Mouse (Mus musculus): ENCODE measurements around the gene Trappc6a.
A peak's percentile ranks its signal among the peaks of the same experiment; 100 is the strongest.

The Trappc6a gene

DNA sequence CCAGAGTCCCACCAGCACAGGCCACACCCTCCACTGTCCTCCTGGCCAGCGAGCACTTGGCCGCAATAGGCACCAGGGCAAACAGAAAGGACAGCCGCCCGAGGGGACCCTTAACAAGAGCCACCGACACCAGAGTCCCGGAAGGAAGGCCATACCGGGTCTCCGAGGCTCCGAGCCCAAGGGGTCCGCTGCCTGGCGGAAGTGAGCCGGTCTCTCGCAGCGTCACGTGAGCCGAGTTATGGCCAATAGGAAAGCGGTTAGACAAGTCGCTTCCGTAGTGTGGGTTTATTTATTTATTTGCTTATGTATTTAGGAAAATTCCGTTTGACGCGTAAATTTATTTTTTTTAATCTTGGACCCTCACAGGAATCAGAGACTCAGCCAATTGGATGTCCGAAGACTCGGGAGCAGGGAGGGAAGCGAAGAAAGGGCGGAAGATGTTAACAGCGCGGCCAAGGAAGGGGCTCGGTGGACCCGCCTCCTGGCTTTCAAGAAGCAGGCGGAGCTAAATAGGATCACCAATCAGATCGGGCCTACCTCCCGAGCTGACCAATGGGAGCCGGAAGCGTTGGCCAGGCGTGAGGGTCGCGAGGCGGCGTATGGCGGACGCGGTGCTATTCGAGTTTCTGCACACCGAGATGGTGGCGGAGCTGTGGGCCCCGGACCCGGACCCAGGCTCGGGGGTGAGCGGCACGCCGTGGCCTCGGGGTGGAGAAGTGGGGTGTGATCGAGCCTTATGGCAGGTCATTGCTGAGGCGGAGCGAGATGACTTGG is at the start of gene Trappc6a, which contains the start of gene Bloc1s3:
Trappc6a (plus strand) TSS at position 246 of the 774 bp plus-strand sequence.
Bloc1s3 (minus strand) TSS at position 218 of the 774 bp plus-strand sequence.
- DNase-seq (ENCODE audit: low spot score) = peak; percentile 65

DNA sequence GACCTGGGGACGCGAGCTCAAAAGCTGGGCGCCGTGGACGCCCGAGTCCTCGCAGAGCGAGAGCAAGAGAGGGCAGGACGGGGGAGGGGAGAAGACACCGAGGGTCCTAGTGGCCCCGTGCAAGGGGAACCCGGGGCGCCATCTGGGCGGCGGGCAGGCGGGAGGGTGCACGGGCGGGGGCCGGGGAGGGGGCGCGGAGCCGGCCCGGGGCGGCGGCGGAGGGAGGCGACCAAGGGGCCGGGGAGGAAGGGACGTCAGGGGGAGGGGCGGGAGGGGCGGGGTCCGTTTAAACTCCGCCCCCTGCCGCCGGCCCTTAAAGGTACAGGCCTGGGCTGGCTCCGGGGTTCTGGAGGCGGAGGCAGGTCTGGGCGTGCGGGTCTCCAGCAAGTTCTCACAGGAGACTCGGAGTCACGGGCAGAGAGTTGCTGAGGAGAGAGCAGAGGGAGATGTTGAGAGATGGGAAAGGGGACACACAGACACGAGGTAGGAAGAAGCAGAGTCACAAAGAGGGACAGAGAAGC is 49.5 kb upstream of the Trappc6a start, which contains the start of gene Mark4:
Mark4 (minus strand) TSS at position 231 of the 521 bp plus-strand sequence.
- DNase-seq (ENCODE audit: low spot score) = peak; percentile 42

DNA sequence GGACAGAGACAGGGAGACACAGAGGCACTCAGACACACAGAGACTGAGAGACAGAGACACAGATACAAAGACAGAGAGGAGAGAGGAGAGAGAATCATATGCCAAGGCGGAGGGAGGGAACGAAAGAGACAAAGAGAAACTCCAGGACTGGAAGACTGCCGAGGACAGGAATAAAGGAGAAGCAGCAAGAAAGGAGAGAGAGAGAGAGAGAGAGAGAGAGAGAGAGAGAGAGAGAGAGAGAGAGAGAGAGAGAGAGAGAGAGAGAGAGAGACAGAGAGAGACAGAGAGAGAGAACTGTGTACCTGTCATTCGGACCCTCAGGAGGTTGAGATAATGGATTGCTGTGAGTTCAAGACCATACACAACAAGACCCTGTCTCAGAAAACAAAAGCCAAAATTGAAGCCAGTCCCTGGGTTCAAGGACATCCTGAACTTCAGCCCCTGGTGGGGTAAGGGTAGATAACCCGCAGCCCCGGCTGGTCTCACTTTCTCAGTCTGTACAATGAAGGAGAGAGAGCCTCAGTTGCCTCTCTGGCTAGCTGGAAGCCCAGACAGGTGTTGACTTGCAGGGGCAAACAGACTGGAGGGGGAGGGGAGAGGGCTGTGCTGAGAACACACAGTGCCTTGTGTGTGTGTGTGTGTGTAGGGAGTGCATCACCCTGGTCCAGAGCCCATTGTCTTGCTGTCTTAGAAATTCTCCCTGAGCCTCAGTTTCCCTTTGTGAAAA is 48.9 kb upstream of the Trappc6a start:
- no peak for DNase-seq (ENCODE audit: low spot score)

DNA sequence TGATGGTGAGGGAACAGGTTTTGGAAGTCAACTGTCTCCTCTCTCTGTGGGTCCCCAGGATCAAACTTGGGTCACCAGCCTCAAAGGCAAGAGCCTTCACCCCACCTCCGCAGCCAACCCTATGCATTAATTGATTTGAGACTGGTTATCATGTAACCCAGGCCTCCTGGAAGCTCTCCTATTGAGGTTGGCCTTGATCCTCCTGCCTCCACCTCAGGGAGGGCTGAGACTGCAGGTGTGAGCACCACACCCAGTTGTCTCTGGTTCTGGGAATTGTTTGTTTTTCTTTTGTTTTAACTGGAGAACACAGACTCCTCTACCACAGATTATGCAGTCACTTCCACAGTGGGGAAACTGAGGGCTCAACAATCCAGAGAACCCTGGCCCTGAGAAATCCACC is 47.7 kb upstream of the Trappc6a start:
- no peak for DNase-seq (ENCODE audit: low spot score)

DNA sequence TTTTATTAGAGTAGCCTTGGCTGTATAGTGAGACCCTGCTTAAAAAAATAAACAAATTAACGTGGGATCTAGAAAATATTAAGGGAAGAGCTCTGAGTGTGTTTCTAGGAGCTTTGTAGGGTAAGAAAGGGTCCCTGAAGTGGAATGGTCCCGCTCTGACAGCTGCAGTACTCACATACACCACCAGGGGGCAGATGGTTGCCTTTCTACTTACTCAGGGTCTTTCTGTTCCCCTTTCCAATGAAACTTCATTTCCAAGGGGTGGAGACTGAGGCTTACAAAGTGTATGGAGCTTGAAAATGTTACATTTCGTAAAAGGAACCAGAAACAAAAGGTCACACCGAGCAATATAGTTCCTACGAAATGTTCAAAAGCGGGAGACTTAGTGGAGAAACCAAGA is 46.7 kb upstream of the Trappc6a start:
- no peak for DNase-seq (ENCODE audit: low spot score)

DNA sequence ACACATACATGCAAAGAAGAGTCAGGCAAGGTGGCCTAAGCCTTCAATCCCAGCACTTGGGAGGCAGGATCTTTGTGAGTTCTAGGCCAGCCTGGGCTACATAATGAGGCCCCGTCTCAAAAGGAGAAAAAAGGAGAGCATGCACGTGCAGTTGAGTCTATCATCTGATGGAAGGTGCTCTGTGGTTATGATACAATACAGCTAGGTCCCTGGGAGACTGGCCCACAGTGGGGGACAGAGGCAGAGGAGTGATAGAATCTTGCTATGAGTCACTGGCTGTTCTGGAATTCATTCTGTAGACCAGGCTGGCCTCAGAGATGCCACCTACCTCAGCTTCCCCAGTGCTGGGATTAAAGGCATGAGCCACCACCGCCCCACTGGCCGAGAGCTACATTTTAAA is 45.8 kb upstream of the Trappc6a start:
- DNase-seq (ENCODE audit: low spot score) = no peak

DNA sequence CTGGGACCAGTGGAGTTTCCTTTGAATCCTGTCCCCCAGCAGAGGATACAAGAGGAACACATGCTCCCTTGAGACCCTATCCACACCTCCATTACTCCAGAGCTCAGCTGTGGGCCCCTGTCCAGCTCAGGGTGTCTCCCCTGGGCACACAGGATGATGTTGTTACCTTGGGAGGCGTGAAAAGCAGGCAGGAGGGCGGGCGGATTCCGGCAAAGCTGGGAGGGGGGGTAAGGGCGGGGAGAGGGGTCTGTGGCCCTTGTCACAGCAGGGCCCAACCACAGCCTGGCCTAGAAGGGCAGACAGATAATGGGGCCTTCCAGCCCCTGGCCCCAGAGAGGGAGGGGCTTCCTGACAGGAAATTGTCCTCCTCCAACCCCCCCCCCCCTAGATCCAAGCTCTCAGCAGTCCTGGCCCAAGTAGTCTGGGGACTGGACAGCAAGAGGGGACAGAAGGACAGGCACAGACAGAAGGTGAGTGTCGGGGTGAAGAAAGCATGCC is 45.3 kb upstream of the Trappc6a start, which contains the start of gene Exoc3l2:
Exoc3l2 (plus strand) TSS at position 448 of the 498 bp plus-strand sequence.
- DNase-seq (ENCODE audit: low spot score) = no peak

DNA sequence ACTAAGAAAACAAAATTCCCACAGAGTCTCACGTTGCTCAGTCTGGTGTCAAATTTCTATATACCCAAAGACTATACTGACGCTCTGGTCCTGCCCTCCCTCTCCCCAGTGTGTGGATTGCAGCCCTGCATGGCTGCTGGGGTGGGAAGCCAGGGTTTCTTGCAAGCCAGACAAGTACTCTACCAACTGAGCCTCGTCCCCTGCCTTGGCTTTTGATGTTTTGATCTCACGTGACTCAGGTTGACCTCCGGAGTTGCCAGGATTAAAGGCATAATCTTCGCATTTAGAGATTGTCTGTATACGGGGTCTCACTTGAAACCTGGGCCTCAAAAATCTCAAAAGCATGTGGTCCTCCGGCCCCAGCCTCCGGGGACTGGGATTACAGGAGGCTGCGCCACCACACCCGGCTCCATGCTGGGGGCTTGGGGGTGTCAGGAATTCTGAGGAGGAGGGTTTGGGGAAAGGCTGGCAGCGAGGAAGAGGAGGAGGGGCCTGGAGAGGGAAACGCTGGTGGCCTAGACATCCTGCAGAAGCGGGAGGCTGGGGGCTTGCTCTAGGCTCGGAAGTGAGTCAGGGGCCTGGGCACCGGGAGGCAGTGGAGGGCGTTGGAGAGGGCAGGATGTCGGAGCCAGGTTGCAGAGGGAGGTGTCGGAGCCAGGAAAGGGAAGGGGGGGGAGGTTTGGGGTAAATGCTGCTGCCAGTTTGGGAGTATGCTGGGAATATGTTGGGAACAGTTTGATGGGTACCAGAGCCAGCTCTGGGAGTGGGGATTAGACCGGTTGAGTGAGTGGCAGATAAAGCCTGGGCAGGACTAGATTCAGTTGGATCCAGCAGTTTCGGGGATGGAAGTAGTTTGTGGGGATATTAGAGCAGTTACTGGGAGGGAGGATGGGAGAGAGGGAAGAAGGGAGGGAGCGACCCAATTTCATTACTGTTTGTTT is 43.6 kb upstream of the Trappc6a start:
- DNase-seq (ENCODE audit: low spot score) = no peak

DNA sequence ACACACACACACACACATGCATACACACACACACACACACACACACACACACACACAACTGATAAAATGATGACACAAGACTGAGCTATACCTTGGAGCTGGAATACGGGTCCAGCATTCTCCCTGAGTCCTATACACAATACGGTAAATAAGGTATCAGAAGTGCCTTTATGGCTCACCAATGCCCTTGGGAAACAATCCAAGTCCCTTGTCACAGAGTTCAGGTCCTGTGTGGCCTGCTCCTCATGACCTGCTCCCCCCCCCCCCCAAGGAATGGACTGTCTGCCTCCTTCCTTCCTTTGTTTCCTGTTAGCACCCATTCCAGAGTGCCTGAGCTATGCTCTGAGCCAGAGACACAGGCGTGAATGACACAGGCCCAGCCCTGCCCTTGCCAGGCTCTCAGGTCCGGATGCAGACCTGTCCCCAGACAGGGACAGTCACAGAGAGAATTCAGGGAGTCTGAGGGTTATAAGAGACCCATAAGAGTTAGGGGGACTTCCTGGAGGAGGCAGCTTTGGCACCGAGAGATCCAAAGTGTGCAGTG is 41.5 kb upstream of the Trappc6a start:
- no peak for DNase-seq (ENCODE audit: low spot score)

DNA sequence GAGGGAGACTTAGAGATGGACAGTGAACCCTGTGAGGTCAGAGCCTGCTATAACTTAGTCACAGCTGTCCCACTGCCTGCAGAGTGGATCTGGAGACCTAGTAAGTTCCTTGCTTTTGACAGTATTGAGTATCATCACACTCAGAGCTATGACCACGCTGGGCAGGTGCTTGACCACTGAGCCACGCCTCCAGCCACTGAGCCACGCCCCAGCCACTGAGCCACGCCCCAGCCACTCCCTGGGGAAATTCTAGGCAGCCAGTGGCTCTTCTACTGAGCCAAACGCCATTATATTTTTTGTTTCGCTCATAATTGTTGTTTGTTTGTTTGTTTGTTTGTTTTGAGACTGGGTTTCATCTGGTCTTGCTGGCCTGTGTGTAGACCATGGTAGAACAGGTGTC is 40.6 kb upstream of the Trappc6a start:
- no peak for DNase-seq (ENCODE audit: low spot score)

DNA sequence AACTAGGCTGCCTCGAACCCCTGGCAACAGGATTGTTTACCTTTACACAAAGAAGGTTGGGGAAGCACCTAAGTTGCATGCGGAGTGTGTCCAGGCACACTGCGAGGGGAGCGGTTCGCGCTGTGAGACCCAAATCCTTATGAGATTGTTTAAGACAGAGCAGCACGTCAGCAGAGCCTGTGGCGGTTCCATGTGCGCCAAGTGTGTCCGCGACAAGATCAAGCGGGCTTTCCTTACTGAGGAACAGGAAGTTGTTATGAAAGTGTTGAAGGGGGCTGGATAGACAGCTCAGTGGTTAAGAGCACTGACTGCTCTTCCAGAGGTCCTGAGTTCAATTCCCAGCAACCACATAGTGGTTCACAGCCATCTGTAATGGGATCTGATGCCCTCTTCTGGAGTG is 39.9 kb upstream of the Trappc6a start:
- DNase-seq (ENCODE audit: low spot score) = no peak

DNA sequence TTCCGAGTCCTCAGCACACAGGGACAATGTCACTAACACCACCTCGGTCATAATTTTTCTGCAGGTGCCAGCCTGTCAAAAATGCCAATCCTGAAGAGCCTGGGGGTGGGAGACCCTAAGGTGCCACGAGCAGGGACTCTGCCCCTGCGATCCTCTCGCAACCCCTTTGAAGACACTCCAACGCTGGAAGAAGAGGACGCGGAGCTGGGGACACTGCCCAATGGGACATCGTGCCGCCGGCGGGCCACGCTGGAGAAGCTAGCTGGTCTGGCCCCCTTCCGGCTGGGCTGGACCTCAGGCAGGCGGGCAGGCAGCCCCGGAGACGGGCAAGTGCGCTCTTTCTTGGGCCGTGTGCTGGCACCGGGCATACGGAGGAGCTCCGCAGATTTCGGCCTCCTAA is 38.8 kb upstream of the Trappc6a start:
- DNase-seq (ENCODE audit: low spot score) = no peak

DNA sequence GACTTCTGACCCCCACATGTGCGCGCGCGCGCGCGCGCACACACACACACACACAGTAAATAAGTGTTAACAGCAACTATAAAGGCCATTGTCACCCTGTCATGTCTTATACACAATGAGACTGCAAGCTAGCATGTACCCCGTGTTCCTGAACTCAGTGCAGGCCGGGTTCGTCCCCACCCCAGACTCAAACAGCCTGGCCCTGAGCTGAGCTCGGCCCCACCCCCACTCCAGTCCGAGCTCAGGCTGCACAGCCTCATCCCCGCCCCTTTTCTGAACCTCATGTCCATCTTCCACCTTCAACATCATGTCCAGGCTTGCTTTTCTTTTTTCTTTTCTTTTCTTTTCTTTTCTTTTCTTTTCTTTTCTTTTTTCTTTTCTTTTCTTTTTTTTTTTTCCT is 37.9 kb upstream of the Trappc6a start:
- no peak for DNase-seq (ENCODE audit: low spot score)

DNA sequence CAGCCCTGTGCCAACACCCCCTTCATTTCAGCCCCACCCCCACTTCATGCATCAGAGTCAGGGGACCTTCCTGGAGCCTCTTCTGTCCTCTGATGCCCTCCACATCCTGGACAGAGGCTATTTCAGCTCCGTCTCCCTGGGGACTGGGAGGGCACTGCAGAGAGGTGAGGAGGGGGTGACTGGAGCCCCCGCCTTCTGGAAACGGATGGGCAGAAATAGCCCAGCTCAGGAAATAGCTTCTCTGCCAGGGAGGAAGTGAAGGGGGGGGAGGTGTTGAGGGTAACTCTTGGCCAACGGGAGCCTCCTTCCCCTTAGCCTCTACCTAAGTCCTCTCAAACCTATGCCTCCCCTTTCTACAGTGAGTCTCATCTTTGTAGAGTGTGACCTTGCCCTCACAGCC is 35.8 kb upstream of the Trappc6a start:
- DNase-seq (ENCODE audit: low spot score) = no peak

DNA sequence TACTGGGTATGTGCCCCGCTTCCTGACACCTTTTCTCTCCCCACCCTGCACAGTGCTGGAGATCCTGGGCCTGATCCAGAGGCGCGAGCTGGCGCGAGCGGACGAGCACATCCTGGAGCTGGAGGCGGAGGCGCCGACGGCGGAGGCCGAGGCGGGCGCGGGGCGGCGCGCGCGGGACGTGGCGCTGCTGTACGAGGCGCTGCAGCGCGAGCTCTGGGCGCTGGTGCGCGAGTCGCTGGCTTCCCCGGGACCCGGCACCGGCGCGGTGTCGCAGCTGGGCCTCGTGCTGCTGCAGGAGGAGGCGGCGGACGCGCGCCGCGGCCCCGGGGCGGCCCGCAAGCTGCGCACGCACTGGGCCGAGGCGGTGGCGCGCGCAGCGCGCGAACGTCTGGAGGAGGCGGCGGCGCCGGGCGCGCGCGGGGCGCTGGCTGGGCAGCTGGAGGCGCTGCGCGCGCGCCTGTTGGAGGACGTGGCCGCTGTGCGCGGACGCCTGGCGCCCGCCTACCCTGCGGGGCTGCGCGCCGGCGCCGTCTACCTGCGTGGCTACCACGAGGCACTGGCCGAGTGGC is 34.2 kb upstream of the Trappc6a start:
- no peak for DNase-seq (ENCODE audit: low spot score)

DNA sequence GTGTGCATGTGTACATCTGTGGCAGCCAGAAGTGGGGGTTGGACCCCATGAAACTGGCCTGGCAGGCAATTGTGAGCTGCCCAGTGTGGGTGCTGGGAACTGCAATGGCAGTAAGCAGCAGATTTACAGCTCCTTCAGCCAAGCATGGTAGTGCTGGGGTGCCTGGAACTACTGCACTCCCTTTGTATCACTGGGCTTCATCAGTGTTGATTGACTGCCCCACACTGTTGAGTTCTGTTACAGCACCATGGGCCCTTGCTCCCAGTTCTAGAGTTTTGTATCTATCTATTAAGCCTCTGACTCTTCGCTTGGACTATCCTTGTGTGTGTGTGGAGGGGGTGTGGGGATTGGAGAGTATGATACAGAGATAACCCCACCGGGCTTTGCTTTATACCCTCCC is 31.1 kb upstream of the Trappc6a start:
- DNase-seq (ENCODE audit: low spot score) = no peak

DNA sequence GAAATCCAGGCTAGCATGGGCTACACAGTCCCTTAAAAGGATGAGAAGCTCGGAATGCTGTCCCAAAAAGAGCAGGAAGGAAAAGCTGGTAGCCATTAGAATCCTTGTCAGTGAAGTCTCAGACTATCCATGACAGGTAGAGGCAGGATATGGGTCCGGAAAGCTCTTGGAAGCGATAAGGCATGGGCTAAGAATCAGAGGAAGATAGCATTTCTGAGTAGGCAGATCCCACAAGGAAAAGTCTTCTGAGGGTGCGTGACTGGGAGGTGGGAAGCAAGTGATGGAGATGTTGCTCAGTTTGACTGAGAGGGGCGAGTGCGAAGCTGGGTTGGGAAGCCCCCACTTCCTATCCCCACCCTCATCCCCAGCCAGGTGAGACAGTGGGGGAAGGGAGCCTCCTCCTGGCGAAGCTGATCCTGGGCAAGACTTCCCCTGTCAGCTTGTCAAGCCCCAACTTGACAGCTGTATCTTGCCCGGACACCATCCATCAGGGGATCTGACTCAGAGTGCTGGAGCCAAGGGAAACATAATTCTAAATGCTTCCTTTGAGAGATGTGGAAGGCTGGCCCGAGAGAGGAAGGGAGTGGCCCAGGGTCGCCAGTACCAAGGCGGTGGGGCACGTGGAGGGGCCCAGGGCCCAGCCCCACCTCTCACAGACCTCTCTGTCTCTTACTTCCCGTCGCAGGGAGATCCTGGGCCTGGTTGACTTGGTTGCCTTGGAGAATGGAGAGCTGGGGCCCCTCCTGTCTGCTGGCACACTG is 30.4 kb upstream of the Trappc6a start:
- DNase-seq (ENCODE audit: low spot score) = no peak

DNA sequence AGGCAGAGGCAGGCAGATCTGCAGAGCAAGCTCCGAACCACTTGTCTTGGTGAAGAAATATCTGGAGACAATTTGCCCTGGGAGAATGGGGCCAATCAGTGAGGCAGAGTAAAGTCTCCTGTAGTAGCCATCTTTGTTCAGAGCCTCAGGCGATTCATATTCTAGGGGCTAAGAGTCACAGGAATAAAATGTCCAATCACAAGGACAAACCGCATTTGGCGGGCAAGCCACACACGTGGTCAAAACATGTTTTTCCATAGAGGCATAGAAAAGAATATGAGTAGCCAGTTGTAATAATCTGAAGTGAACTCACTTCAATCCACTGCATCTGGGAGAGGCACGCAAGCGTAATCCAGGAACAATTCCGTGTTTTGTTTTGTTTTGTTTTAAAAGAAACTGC is 24.9 kb upstream of the Trappc6a start:
- no peak for DNase-seq (ENCODE audit: low spot score)

DNA sequence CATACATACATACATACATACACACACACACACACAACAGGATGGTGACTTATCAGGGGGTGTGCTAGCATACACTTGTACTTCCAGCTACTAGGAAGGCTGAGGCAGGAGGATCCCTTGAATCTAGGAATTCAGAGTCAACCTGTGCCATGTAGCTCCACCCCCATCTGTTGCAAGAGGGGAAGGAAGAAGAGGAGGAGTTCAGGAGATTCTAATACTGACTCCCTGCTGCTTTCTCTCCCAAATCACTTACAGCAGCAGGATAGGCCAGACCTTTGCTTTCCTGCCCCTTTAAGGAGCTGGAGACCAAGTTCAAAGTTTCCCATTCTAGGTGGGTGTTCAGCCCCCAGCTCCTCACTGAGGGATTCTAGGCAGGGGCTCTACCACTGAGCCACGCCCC is 22.7 kb upstream of the Trappc6a start:
- DNase-seq (ENCODE audit: low spot score) = no peak

DNA sequence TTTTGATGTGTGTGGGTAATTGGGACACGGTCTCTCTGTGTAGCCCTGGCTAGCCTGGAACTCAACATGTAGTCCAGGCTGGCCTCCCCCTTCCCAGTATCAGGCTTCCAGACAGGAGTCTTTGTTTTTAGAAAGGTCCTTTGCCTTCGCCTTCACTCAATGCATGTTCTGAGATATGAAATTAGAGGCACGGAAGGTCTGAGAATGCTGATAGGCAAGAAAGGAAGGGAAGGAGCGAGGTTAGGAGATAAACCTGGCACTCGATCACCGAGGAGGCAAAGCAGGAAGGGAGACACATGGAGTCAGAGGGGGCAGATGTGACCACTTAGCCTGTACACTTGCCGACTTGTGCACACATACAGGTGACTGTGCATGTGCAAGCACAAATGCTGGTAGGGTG is 21.6 kb upstream of the Trappc6a start:
- DNase-seq (ENCODE audit: low spot score) = no peak
